Mouse (Mus musculus) CD4-positive, CD25-positive, alpha-beta regulatory T cell, adult 2 months (primary cell): Measurements from ENCODE around the gene D16Ertd472e.

ENCODE experiments used
- DNase-seq: peaks from one replicate; pipeline ENCODE4 v3.0.0-alpha.2; 2012; ENCODE audit warnings: low read depth, low spot score

D16Ertd472e gene

GRCm38 (mm10) chr16:78576478-78577084 is at the start of gene D16Ertd472e:
Gene D16Ertd472e, minus strand, starts transcription at chr16:78576708.
- DNase-seq: peak; percentile 95

DNA sequence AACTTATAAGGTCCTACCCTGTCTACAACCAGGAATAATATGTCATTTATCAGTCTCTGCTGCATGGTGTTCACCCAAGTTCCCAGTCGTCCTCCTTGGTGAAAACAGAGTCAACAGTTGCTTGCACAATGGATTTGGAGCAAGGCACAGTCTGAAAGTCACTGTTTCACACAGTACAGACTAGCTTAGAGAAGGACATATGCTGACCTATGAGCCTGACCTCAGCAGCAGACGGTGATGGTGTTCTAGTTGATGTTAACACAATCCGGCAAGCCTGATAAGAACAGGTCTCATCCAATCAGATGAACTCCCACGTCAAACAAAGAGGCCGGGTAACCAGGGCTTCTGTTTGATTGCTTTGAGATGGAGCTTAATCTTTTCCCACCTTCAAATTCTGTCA is 46.2 kb upstream of the D16Ertd472e start:
- no peak for DNase-seq

DNA sequence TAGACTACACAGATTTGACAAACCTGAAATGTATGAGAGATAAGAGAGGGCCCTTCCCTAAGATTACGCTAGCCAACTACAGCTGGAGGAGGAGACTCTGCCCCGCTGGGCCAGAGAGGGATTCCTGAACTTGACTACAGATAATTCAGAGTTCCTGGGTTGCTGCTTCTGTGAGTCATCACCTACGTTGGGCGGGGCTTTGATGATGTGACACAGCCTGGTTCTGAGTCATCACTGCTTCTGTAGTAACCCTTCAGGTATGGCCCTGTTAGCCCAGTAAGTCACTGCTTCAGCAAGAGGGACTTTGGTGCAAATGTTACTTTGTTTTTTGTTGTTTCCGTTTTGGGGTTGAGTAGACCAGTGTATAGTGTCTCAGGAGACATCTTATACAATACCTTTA is 42.9 kb upstream of the D16Ertd472e start:
- DNase-seq: peak; percentile 64

DNA sequence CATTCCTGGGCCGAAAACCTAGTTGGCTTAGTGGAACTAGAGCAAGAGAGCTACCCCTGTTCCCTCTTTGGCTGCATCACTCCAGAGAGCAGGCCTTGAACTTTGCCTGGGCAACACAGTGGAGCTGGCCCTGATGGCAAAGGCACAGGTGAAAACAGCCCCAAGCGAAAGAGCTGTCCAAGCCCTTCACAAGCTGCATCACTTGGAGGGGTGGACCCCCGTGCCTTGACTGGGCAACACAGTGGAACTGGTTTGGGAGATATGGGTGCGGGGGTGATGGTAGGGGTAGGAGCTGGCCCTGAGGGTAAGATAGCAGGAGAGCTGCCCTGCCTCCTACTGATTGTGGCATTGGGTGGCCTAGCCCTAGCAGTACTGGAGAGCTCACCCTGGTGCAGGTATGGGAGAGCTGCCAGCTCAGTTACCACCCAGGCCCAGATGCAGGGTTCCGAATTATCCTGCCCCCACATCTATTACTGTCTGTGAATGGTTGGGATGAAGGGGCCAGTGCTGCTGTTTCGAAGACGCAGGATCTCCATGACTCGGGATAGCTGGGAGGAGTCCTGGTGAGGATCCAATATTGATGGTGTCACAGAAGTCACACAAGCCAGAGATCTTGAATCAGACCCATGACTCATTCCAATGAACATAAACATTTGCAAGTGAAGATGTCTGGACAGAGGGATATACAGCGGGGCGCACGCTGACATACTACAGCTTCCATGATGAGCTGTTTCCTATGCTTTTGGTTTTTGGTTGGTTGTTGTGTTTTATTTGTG is 41.4 kb upstream of the D16Ertd472e start:
- DNase-seq: no peak

GRCm38 (mm10) chr16:78606202-78606601 is 29.7 kb upstream of the D16Ertd472e start:
- no peak for DNase-seq

- DNase-seq: no peak
Measured at GRCm38 (mm10) chr16:78598919-78599318, 22.4 kb upstream of the D16Ertd472e start.

DNA sequence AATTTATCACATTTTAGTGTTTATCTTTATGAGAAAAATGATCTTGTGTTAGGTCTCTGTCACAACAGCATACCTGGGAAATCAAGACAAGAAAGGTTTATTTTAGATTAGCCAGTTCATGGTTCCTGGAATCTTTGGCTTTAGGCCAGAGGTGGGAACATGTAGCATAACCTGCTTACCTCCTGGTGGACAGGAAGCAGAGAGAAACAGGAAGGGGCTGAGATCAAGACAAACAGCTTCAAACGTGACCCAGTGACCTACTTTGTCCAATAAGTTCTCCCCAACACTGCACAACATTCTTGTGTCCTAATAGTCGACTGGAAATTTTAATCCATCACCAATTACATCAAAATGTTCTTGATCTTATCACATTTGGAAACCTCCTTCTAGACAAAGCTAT is 19.9 kb upstream of the D16Ertd472e start:
- no peak for DNase-seq

DNA sequence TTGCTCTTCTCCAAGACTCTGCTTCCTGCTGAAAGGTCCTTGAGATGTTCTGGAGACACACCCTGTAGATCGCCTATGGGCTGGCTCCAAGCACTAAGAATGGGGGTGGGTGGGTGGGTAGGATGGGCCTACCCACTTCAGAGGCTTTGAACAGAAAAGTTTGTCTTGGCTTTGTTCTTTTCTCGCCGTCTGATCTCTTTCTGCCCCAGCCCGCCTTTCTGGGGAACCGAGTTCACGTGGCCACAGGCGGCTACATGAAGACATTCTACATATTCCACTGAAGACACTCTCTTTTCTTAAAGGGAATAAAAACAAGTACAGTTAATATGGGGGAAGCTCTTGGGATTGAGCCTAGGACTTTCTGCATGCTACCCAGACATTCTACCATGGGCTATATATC is 19.3 kb upstream of the D16Ertd472e start:
- DNase-seq: peak; percentile 21

DNA sequence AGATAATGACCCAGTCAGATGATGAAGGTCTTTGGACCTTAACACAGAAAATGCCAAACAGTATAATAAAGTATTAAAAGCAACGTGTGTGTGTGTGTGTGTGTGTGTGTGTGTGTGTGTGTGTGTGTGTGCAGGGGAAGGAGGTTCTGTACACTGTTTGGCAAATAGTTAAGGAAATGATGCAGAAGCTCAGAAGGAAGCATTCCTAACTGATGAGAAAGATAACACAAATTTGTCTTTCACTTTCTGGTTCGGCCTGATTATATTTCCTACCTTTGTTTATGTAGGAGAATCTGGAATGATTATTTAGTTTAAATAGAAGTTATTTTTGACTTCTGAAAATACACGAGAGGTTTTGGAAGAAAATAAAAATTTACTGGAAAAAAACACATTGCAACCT is 17.6 kb upstream of the D16Ertd472e start:
- DNase-seq: no peak

- peak; percentile 31 for DNase-seq
Measured at GRCm38 (mm10) chr16:78591130-78591529, 14.6 kb upstream of the D16Ertd472e start.

DNA sequence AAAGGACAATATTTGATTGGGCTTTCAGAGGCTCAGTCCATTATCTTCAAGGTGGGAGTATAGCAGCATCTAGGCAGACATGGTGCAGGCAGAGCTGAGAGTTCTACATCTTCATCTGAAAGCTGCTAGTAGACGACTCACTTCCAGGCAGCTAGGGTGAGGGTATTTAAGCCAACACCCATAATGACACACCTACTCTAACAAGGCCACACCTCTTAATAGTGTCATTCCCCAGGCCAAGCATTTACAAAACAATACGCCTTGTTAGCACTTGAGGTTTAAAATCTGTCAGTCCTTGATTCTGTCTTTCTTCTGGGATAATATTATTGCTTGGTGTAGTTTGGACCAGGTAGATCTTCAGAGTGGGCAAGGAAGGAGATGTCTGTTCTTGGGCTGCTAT is 12.3 kb upstream of the D16Ertd472e start:
- DNase-seq: no peak

- DNase-seq: no peak
Measured at GRCm38 (mm10) chr16:78586621-78587020, 10.1 kb upstream of the D16Ertd472e start.

DNA sequence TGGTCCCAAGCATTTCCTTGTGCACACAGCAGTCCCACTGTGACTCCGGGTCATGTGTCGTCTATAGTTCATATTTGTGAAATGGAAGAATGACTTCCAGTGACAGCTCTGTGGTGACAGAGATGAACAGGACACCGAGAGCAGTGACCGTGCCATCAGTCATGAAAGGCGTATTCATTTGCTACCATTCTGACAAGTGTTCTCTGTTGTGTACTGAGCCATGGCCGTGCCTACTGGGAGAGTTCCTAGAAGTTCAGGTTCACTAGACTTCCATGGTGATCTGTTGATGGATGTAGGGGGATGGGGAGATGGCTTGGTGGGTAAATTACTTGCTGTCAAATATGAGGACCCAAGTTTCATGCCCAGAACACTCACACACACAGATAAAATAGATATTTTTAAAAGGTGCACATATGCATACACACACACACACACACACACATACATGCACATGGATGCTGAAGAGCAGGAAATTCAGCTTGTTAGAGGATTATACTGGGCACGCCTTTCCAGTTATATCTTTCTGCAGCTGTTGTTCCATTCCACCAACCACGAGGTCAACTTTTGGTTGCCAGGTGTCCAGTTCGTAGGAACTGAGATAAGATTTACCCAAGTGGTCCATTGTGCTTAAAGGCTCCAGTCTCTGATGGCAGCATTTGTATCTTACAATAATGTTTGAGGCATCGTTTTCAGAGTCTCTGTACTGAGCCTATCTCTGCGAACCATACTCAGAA is 9.3 kb upstream of the D16Ertd472e start:
- no peak for DNase-seq

DNA sequence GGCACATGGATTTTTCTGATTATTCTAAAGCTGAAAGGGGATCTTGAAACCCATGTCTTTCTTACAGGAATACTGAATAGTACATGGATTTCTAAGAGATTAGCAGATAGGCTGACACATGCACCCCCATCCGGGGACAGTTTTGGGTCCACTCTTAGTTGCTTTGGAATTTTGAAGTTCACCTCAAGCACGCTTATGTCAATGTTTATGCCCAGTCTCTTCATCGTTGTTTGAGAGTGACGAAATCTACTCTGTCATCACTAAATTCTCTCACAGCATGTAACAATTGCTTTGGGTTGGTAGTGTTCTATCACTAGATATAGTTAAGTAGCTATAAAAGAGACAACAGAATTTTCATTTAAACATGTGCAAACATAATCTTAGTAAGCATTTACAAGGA is 8.7 kb upstream of the D16Ertd472e start:
- DNase-seq: no peak

GRCm38 (mm10) chr16:78583968-78584367 is 7.5 kb upstream of the D16Ertd472e start:
- no peak for DNase-seq

GRCm38 (mm10) chr16:78580387-78580786 is 3.9 kb upstream of the D16Ertd472e start:
- DNase-seq: no peak

- no peak for DNase-seq
Measured at GRCm38 (mm10) chr16:78579386-78579785, 2.9 kb upstream of the D16Ertd472e start.

- peak; percentile 86 for DNase-seq
Measured at GRCm38 (mm10) chr16:78577085-78577671, 670 bp upstream of the D16Ertd472e start.

GRCm38 (mm10) chr16:78575852-78576477 is 543 bp downstream of the D16Ertd472e start:
- DNase-seq: no peak

- no peak for DNase-seq
Measured at GRCm38 (mm10) chr16:78575190-78575851, 1.2 kb downstream of the D16Ertd472e start.

DNA sequence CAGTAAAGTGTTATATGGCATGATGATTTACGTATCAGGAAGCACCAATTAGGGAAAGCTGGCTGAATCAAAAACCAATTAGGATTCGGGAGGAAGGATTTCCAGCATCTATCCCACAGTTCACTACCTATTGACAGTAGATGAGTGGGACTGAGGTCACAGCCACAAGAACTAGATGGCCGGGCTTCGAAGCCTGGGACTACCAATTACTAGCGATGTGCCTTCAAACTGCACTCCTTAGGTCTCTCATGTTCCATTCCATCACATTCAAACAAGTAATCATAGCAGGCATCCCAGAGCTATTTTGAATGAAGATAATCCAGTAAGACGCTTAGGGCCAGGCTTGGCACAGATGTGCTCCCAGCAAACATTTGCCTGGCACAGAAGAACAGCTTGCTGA is 2.3 kb downstream of the D16Ertd472e start:
- DNase-seq: no peak
